Mouse (Mus musculus): ENCODE data around the gene Nbeal1.
"Not testable (repeated sequence)": the region's sequence is repeated elsewhere in the genome, so short reads cannot be mapped to it uniquely, and the experiment has no call there.

The Nbeal1 gene

GRCm38 (mm10) chr1:60179932-60180783 lies at the start of gene Nbeal1:
Gene Nbeal1, plus strand, starts transcription at chr1:60180599.
- DNase-seq (ENCODE audit: low read depth) = peak; percentile 96

DNA sequence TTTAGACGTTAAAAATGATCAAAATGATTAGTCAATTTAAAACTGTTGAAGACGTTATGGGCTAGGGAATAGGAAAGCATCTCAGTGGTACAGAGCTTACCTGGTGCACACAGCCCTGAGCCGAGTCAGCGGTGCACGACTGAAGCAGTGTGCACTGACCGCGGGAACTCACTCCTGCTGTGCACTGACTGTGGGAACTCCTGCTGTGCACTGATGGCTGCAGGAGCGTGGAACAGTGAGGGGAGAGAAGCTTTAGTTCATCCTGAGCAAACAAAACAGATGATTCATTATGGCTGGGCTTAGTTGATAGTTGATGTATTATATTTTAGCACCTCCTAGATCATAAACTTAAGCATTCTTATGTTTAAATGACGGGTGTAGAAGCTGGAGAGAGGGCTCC lies 43.1 kb upstream of the Nbeal1 start:
- no peak for DNase-seq (ENCODE audit: low read depth)

DNA sequence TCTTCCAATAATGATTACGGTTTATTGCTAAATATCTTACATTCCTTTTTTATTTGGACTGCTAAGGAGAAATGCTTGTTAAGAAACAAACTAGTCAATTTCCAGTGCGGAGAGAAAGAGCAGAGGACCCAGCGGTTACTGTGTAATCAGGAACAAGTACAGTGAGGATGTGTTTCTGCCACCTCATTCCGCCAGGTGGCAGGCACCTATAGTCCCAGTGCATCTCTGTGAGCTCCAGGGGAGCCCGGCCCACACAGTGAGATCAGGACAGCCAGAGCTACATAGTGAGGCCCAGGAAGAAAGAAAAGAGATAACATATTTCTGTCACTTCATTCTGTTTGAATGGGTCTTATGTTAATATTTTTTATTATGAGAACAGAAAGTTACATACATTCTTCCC lies 27.7 kb upstream of the Nbeal1 start:
- no peak for DNase-seq (ENCODE audit: low read depth)

DNA sequence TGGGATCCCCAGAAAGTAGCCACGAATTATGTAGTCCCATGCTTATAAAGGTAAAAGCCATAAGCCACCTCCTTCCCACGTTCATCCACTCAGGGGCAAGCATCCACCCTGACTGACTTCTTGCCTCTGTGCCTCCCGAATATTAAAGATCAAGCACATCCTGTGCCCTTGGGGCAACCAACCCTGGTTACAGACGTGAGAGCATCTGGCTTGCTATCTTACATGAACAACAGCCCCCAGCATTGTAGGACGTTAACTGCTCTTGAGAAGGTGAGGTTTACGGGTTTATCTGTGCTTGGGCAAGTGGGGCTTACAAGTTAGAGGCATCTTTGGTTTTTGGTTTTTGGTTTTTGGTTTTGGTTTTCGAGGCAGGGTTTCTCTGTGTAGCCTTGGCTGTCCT lies 23.7 kb upstream of the Nbeal1 start:
- DNase-seq (ENCODE audit: low read depth) = no peak

- peak; percentile 84 for DNase-seq (ENCODE audit: low read depth)
These were observed 22.0 kb upstream of the Nbeal1 start for GRCm38 (mm10) chr1:60158411-60158810.

DNA sequence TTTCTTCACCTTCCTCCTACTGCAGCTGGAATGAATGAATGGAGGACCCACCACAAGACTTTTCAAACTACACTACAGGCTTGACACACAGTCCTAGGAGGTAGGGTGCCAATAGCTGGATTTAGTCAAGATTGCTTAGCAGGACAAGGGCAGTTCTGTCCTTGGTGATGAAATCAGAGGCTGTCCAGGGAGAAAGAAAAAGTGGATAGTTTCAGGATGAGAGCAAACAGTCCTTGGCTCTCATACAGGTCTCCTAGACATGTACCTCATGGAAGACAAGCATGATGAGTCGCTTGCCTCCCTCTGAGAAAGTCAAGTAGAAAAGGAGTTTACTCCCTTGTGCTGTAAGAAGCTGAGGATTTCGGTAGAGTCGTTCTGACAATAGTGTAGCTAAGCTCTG lies 16.7 kb upstream of the Nbeal1 start:
- no peak for DNase-seq (ENCODE audit: low read depth)

DNA sequence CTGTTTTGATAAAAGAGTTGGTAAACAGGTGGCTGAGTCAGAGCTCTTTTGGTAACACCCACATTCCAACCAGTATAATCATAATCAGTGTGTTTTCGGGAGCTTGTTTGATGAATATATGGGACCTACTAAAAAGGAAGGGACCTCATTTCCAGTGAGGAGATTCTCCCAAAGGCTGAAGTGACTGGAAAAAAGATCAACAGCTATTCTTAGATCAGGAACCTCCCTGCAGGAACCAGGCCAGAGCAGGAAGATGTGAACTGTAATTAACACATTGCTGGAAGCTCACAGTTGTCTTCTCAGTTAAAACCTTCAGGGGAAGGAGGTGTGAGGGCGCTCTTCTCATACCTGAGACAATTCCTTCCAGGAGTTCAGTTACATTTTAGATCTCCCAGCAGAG lies 10.8 kb upstream of the Nbeal1 start:
- no peak for DNase-seq (ENCODE audit: low read depth)

- DNase-seq (ENCODE audit: low read depth) = no peak
These were observed 10.1 kb upstream of the Nbeal1 start for GRCm38 (mm10) chr1:60170251-60170650.

- DNase-seq (ENCODE audit: low read depth) = no peak
These were observed 7.3 kb upstream of the Nbeal1 start for GRCm38 (mm10) chr1:60173119-60173518.

GRCm38 (mm10) chr1:60177814-60178213 lies 2.6 kb upstream of the Nbeal1 start:
- not testable (repeated sequence) for DNase-seq (ENCODE audit: low read depth)

DNA sequence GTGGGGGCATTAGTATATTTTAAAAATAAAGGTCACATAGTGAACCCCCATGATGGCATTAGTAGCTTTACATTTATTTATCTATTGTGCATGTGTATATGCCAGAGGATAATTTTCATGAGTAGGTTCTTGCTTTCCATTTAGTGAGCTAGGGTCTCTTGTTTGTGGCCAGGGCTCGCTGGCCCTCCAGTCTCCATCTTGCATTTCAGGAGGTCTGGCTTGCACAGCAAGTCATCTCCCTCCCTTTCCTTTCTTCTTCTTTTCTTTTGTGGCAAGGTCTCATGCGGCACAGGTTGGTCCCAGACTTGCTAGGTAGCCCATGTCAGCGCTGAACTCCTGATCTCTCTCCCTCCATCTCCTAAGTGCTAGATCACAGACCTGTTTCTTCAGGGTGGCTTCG lies 1.0 kb upstream of the Nbeal1 start:
- DNase-seq (ENCODE audit: low read depth) = no peak

- no peak for DNase-seq (ENCODE audit: low read depth)
These were observed 404 bp downstream of the Nbeal1 start for GRCm38 (mm10) chr1:60180784-60181221.

GRCm38 (mm10) chr1:60188454-60188853 lies 8.1 kb downstream of the Nbeal1 start:
- no peak for DNase-seq (ENCODE audit: low read depth)

- peak; percentile 27 for DNase-seq (ENCODE audit: low read depth)
These were observed 16.4 kb downstream of the Nbeal1 start for GRCm38 (mm10) chr1:60196813-60197212.

DNA sequence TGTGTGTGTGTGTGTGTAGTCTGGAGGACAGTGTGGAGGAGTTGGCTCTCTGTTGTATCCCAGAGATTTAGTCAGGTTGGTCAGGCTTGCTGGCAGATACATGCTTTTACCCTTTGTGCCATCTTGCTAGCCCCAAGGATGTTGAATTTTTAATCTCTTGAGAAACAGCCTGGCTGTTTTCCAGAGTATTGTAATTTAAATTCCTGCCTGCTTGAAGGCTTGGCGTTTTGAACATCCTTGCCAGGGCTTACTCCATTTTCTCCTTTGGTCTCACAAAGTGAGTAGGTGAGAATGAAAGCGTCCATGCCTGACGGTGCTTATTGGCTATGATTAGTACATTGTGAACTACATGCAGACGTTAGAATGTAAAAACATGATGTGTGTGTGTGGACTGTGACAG lies 18.6 kb downstream of the Nbeal1 start:
- DNase-seq (ENCODE audit: low read depth) = no peak

GRCm38 (mm10) chr1:60236261-60236660 lies 55.9 kb downstream of the Nbeal1 start:
- DNase-seq (ENCODE audit: low read depth) = peak; percentile 30

GRCm38 (mm10) chr1:60240430-60240829 lies 60.0 kb downstream of the Nbeal1 start:
- DNase-seq (ENCODE audit: low read depth) = peak; percentile 50

DNA sequence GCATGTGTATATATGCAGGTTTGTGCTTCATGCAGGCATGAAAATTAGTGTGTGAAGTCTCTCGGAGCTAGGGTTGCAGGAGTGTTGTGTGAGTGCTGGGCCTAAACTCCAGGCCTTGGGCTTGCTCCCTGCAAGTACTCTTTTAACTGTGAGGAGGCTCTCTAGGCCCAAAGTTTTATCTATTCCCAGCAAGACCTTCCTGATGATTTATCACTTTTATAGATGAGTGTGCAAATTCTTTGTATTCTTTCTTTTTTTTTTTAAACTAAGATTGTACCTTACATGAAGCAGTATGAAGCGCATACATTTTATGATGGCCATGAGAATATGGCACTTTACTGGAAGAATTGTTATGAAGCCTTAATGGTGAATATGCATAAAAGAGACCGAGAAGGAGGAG lies 87.7 kb downstream of the Nbeal1 start:
- no peak for DNase-seq (ENCODE audit: low read depth)

- DNase-seq (ENCODE audit: low read depth) = no peak
These were observed 88.9 kb downstream of the Nbeal1 start for GRCm38 (mm10) chr1:60269314-60269713.

DNA sequence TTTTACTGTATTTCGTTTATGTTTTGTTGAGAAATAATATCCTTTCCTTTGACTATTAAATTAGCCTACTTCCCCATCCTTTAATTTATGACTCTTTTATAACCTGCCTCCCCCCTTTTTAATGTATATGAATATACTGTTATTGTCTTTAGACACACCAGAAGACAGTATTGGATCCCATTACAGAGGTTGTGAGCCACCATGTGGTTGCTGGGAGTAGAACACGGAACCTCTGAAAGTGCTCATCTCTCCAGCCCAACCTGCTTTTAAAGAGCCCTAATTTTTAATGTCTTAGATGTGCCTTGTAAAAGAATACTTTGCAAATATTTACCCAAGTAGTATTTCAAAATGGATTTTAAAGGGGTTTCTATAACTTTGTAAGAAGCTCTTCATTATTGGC lies 92.1 kb downstream of the Nbeal1 start:
- DNase-seq (ENCODE audit: low read depth) = peak; percentile 61

- no peak for DNase-seq (ENCODE audit: low read depth)
These were observed 113.5 kb downstream of the Nbeal1 start for GRCm38 (mm10) chr1:60293921-60294320.

DNA sequence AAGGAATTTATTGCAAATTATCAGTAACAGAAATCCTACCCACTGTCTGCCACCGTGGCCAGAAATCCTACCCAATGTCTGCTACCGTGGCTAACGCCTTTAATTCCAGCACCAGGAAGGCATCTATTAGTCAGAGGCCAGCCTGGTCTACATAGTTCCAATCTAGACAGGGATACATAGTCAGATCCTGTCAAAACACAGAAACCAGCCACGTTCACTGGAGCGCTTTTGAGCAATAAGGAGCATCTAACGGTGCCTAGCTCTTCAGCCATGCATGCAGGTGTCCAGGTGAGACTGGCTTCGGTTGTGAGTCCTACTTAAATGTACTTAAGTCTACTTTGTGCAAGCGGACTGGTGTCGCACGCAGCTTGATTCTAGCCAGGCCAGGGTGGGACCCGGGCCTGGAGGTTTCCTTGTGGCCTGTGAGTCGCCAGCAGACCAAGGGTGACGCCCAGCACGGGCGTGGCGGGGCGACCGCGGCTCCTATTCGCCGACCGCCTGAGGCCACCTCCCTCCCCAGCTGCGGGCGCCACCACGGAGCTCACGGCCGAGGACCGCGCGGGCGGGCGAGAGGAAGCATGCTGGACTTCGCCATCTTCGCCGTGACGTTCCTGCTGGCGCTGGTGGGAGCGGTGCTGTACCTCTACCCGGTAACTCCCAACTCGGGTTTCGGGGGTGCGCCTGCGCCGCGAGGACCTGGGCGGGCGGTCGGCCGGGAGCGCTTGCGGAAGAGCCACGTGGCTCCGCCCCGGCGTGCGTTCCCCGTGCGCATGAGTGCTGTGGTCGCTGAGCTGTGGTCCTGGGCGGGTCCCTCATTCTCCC lies 162.6 kb downstream of the Nbeal1 start, which contains the start of gene Cyp20a1:
TSS of gene Cyp20a1 (plus strand) at position 516 of the 822 bp plus-strand sequence.
- peak; percentile 90 for DNase-seq (ENCODE audit: low read depth)
